Mouse (Mus musculus) hindbrain, postnatal 0 days (tissue): ENCODE results near the gene Spg11. TPM values are rescaled to one million over a fixed set of nuclear protein-coding genes. Genes with fewer than 3 reads are reported as not detected.
A peak's percentile ranks its signal among the peaks of the same experiment; 100 is the strongest.
"Not testable (repeated sequence)": the region's sequence is repeated elsewhere in the genome, so short reads cannot be mapped to it uniquely, and the experiment has no call there.

Experiments used
- ATAC-seq: fragments of 200-750 bp; cut with Nextera tagmentation; 2 replicates; pipeline ENCODE4 v1.8.0; 2017; ENCODE audit warnings: mild to moderate bottlenecking, moderate TSS enrichment, moderate library complexity
- DNase-seq: peaks from one replicate; pipeline ENCODE4 v3.0.0-alpha.2; 2015; ENCODE audit warnings: low spot score
- H3K27ac ChIP-seq: fragments of 300-500 bp; sonication (generic); 2 replicates; pipeline ENCODE4 v1.5.1; 2014; ENCODE audit warnings: mild to moderate bottlenecking
- H3K27me3 ChIP-seq: fragments of 300-500 bp; sonication (generic); 2 replicates; pipeline ENCODE4 v1.6.1; 2014; ENCODE audit warnings: low read length, mixed read lengths; ENCODE audit not compliant: insufficient read depth
- H3K36me3 ChIP-seq: fragments of 300-500 bp; sonication (generic); 2 replicates; pipeline ENCODE4 v1.6.1; 2014; ENCODE audit warnings: low read length, mixed read lengths; ENCODE audit not compliant: insufficient read depth
- H3K4me1 ChIP-seq: fragments of 300-500 bp; sonication (generic); 2 replicates; pipeline ENCODE4 v1.6.1; 2014; ENCODE audit warnings: antibody characterized with exemption, low read length, mixed read lengths; ENCODE audit not compliant: insufficient read depth
- H3K4me2 ChIP-seq: fragments of 300-500 bp; sonication (generic); 2 replicates; pipeline ENCODE4 v1.6.1; 2014; ENCODE audit warnings: low read depth, mild to moderate bottlenecking, low read length, moderate library complexity, mixed read lengths
- H3K4me3 ChIP-seq: fragments of 300-500 bp; sonication (generic); 2 replicates; pipeline ENCODE4 v1.5.1; 2014; ENCODE audit warnings: low read length
- H3K9ac ChIP-seq: fragments of 300-500 bp; sonication (generic); replicated peaks from 2 replicates; pipeline ENCODE4 v1.6.1; 2014; ENCODE audit warnings: mild to moderate bottlenecking, low read length, moderate library complexity, mixed read lengths
- H3K9me3 ChIP-seq: fragments of 300-500 bp; sonication (generic); 2 replicates; pipeline ENCODE4 v1.6.1; 2016; ENCODE audit warnings: low read length, mixed read lengths
- CTCF ChIP-seq: IDR thresholded peaks from 2 replicates; pipeline ENCODE4 v1.5.1; 2016; ENCODE audit warnings: antibody characterized with exemption, control low read depth, low read depth
- WGBS: fragments of 180-500 bp; shearing (Covaris S2); extraction: QIAGEN DNeasy Blood & Tissue Kit; methylation state at CpG from one replicate; pipeline ENCODE4 v1.1.7; 2014; 5-methylcytosine and 5-hydroxymethylcytosine counted together
- polyA plus RNA-seq: library from polyadenylated mRNA; unstranded; fragments of >200 nt; fragmentation: Nextera tagmentation; extraction: Ambion mirVana; gene quantifications from 2 replicates; pipeline ENCODE4 v1.2.1, GENCODE M21; 2015
- total RNA-seq: library from RNA; depleted of rRNA; stranded (reverse); fragments of >200 nt; gene quantifications from 2 replicates; pipeline ENCODE4 v1.2.3, GENCODE M21; 2014

The Spg11 gene
- total and polyA plus RNA-seq, 2 experiments from 2014 or later = 4.3 to 21.9 TPM

- Histone ChIP-seq H3K4me1 (peaks cover 6% of the 10 kb centered on the region), H3K9ac (peak overlapping the region; percentile 89), H3K4me3 (peak overlapping the region; percentile 68), H3K36me3 (no peaks in the 10 kb centered on the region), H3K27ac (peak overlapping the region; percentile 85), H3K27me3 (no peaks in the 10 kb centered on the region), H3K9me3 (no peaks in the 10 kb centered on the region), H3K4me2 (peak overlapping the region; percentile 68)
- 2% methylated on average over 66 of the region's 71 CpGs for WGBS
- ATAC-seq (peak; percentile 71), DNase-seq (peak; percentile 36)
- TF ChIP-seq CTCF = peak; percentile 25; the same call in 1 of the 2 replicates
Measured at GRCm38 (mm10) chr2:122028756-122029700, 89.2 kb downstream of the Spg11 start.

- WGBS = under 1% methylated on average over 60 of the region's 67 CpGs
- TF ChIP-seq CTCF = no peak
- H3K9ac ChIP-seq = peak within 1 kb of the TSS; percentile 89
Measured at GRCm38 (mm10) chr2:122027862-122028755, 90.1 kb downstream of the Spg11 start, which contains the start of gene Eif3j1. Gene Eif3j1 (plus strand): TSS chr2:122028546.

GRCm38 (mm10) chr2:122027091-122027490 is 91.1 kb downstream of the Spg11 start:
- not testable (repeated sequence) for ATAC-seq, H3K36me3 ChIP-seq, H3K9me3 ChIP-seq, H3K27me3 ChIP-seq, H3K27ac ChIP-seq, H3K9ac ChIP-seq, H3K4me2 ChIP-seq, DNase-seq, H3K4me1 ChIP-seq, H3K4me3 ChIP-seq
- 94% methylated on average over 10 of the region's 10 CpGs for WGBS

More at GRCm38 (mm10) chr2:122027862-122028755, 90.1 kb downstream of the Spg11 start, which contains the start of gene Eif3j1:
- Histone ChIP-seq H3K4me1 (peaks cover 6% of the 10 kb centered on the region), H3K4me2 (peak within 1 kb of the TSS; percentile 68), H3K4me3 (peak within 1 kb of the TSS; percentile 68), H3K27me3 (no peaks in the 10 kb centered on the region), H3K9me3 (no peaks in the 10 kb centered on the region), H3K27ac (peak within 1 kb of the TSS; percentile 85), H3K36me3 (no peaks in the 10 kb centered on the region)
- peak; percentile 100 for ATAC-seq
- peak; percentile 95 for DNase-seq

GRCm38 (mm10) chr2:122022284-122022683 is 95.9 kb downstream of the Spg11 start:
- H3K27ac ChIP-seq = no peak overlapping the region
- ATAC-seq = no peak
- no peak overlapping the region for H3K9ac ChIP-seq
- WGBS = 78% methylated on average over 2 of the region's 2 CpGs
- no peak for TF ChIP-seq CTCF
- H3K4me3 ChIP-seq = no peak overlapping the region
- no peak for DNase-seq
- H3K4me1 ChIP-seq = no peaks in the 10 kb centered on the region
- H3K36me3 ChIP-seq = no peaks in the 10 kb centered on the region
- no peaks in the 10 kb centered on the region for H3K27me3 ChIP-seq
- H3K4me2 ChIP-seq = no peak overlapping the region
- H3K9me3 ChIP-seq = no peaks in the 10 kb centered on the region

GRCm38 (mm10) chr2:122018705-122019104 is 99.5 kb downstream of the Spg11 start:
- DNase-seq = no peak
- 65% methylated on average over 1 of the region's 1 CpGs for WGBS
- H3K4me2 ChIP-seq = no peak overlapping the region

GRCm38 (mm10) chr2:122011441-122011840 is 106.7 kb downstream of the Spg11 start:
- ATAC-seq = no peak
- H3K4me1 ChIP-seq = no peaks in the 10 kb centered on the region
- H3K36me3 ChIP-seq = no peaks in the 10 kb centered on the region
- TF ChIP-seq CTCF = no peak
- WGBS = 82% methylated on average over 7 of the region's 7 CpGs
- H3K4me3 ChIP-seq = no peak overlapping the region
- no peak overlapping the region for H3K27ac ChIP-seq
- no peak for DNase-seq
- H3K27me3 ChIP-seq = no peaks in the 10 kb centered on the region
- no peaks in the 10 kb centered on the region for H3K9me3 ChIP-seq
- H3K9ac ChIP-seq = no peak overlapping the region
- no peak overlapping the region for H3K4me2 ChIP-seq

More at GRCm38 (mm10) chr2:122018705-122019104, 99.5 kb downstream of the Spg11 start:
- no peaks in the 10 kb centered on the region for H3K36me3 ChIP-seq
- H3K27ac ChIP-seq = no peak overlapping the region
- ATAC-seq = no peak
- H3K27me3 ChIP-seq = no peaks in the 10 kb centered on the region
- no peak overlapping the region for H3K4me3 ChIP-seq
- H3K9me3 ChIP-seq = no peaks in the 10 kb centered on the region
- H3K9ac ChIP-seq = no peak overlapping the region
- H3K4me1 ChIP-seq = no peaks in the 10 kb centered on the region
- no peak for TF ChIP-seq CTCF
